Mouse (Mus musculus): Measurements from ENCODE around the gene Lsamp.

Lsamp gene

DNA sequence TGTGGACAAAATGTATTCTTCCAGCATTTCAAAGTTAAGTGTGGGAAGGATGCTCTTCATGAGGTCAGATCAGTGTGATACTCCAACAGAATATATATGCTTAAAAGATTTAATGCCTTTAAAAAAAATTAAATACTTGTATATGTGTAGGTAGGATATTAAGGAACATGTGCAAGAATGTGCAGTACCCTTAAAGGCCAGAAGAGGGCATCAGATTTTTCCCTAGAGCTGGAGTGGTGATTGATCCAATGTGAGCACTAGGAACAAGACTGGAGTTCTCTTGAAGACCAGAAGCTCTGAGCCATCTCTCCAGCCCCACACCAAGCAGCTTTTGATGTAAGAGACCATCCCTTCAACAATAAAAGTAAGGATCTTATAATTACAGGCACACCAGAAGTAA is 1708.3 kb downstream of the Lsamp start:
- no peak for ATAC-seq (ENCODE audit: insufficient number of reproducible peaks, low FRiP score, low TSS enrichment)

DNA sequence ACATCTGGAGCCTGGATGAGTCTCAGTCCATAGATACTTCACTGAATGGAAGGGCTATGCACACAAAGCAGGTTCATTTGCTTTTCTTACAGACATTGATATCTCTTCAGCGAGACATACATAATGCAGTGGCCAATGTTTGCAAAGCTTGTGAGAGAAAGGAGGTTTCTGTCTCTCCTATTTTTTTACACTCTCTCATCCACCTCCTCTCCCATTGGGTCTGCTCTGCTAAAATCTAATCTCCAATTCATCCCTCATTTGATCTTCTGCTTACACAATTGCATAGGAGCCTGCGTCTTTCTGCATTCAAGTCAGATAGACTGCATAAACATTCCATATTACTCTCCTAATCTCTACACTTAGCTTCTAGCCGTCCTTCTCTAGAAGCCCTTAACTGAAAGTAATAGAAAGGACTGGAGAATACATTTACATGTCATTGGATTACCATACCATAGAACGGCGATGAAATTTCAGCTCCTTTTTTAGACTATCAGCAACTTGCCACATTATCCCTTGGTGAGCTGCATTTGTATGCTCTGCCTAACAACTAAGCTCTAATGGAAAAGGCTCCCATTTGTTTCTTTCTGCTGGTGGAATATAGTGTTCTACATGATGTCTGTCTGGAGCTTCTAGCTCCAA is 1717.7 kb downstream of the Lsamp start:
- no peak for ATAC-seq (ENCODE audit: insufficient number of reproducible peaks, low FRiP score, low TSS enrichment)

DNA sequence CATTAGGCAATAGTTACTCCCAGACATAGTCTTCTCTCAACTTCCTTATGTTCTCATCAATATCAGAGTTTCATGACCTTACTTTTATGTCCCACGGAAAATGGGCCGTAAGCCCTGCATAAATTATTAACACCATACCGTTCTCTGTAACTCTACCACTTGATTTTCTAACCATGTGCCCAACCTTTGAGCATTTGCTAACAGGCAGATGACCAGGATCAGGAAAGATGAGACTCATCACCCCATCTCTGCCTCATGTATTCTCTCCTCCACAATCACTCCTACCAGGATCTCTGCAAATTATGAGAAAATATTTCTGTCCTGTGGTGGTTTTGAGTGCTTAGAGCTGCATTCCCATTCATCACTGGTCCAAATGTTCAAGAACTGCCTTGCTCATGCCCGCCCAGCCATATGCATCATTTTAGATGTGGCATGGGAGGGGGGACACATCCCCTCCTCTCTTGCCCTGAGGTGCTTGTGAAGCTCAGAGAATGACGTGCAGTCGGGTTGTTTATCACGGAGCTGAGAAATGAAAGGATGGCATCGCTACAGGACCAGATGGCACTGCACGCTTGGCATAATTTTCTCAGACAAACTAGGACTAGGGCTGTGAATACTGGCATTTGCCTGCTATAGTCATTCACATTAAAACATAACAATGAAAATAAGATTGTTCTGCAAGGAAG is 1744.9 kb downstream of the Lsamp start:
- ATAC-seq (ENCODE audit: insufficient number of reproducible peaks, low FRiP score, low TSS enrichment) = peak; percentile 97

DNA sequence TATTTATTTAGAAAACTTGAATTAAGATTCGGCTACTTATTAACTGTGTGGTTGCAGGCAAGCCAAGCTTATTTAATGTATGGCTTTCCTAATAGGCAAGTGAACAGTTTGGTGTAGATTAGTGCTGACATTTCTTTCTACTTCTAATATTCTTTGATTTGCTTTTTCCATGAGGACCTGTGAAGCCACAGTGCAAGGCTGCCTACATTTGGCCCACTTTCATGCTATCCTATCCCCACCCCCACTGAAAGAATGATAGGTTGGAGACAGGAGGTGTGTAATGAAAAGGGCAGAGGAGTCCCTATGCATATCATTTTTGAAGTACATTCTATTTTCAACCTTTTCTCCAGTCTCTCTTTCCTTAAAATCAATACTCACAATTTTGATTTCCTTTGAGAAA is 1745.8 kb downstream of the Lsamp start:
- no peak for ATAC-seq (ENCODE audit: insufficient number of reproducible peaks, low FRiP score, low TSS enrichment)

DNA sequence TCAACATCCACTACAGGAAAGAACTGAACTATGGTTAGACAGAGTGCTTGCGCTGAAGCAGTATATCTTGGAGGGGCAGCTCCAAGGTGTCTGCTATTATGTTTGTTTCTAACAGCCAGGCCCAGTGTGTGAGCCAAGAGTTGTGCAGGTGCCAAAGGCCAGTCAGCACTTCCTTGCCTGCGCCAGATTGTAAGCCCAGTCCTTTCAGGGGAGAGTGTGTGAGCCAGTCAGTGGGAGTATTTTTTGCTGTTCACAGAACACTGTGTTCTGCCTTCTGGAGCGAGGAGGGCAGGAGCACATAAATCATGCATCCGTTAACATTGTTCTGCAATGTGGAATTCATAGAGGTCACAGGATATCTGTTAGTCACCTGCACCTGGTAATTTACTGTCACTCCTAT is 1760.9 kb downstream of the Lsamp start:
- peak; percentile 99 for ATAC-seq (ENCODE audit: insufficient number of reproducible peaks, low FRiP score, low TSS enrichment)

DNA sequence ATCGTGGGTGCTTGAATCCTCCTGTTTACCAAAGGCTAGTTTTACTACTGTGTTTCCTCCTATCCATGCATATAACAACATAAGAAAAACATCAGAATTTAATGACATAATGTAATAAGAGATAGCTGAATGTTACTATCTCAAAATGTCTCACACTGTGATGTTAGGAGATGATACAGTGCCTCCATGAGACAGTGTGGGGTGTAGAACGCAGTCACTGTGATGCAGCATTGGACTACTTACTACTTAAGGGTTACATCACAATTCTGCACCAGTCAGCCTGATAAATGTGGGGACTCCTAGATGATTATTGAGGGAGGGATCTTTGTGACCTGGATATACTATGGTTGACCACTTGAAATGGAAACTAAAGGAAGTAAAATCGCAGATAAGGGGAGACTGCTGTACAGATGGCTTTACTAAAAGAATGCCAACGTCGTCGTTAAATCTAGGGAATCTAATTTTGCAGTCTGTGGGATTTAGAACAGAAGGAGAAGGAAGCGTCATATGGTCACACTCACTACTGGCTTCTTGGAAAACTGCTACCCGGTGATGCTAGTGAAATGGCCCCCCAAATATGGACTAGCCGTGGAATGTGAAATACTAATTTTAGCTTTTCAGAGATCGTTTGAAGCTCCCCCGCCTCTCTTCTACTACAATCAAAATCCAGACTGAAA is 1762.2 kb downstream of the Lsamp start:
- no peak for ATAC-seq (ENCODE audit: insufficient number of reproducible peaks, low FRiP score, low TSS enrichment)

DNA sequence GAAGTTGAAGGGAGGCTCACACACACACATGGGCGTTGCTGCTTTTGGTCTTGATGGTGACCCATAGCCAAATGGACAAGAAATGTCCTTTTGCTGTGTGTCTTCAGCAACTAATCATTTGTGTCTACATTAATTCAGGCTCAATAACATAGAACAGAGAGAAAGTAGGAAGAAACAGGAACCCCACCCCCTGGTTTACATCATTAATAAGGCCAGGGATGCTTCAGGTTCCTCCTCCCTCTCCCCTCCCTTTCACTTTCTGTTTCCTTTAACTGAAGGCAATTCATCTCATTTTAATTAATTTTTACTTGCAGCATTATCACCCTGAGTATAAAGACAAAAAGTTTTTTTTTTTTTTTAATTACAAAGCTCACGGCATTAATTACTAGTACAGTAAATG is 1763.7 kb downstream of the Lsamp start:
- no peak for ATAC-seq (ENCODE audit: insufficient number of reproducible peaks, low FRiP score, low TSS enrichment)

DNA sequence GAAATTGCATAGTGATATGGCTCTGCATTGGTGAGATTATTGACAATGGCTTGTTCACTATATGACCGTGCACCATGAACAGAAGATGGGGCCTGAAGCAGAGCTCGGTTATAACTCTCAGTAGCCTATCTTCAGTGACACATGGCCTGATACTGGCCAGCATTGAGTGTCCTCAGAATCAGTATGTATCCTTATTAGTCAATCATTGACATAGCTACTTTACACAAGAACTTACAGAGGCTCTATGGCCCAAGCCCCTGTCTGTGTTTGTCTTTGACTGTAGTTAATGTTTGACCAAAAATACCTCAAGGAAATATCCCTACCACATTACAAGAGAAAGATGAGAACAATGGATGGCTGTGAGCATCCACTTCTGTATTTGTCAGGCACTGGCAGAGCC is 1764.6 kb downstream of the Lsamp start:
- no peak for ATAC-seq (ENCODE audit: insufficient number of reproducible peaks, low FRiP score, low TSS enrichment)

DNA sequence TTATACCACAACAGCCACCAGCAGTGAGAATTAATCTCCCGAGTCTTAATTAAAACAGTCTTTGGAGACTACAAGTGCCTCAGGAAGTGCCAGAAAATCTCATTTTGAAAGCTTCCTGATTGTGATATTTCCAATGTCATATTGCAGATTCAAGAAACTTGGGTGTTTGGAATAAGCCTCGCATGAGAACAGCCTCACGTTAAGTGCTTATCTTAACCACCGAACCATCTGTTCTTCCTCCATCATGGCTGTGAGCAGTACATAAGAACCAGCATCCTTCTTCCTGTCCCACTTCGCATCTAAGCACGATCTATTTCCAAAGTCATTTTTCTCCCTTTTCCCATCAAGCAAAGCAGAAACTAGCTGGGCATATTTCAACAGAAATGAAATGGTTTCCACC is 1780.1 kb downstream of the Lsamp start:
- ATAC-seq (ENCODE audit: insufficient number of reproducible peaks, low FRiP score, low TSS enrichment) = no peak

DNA sequence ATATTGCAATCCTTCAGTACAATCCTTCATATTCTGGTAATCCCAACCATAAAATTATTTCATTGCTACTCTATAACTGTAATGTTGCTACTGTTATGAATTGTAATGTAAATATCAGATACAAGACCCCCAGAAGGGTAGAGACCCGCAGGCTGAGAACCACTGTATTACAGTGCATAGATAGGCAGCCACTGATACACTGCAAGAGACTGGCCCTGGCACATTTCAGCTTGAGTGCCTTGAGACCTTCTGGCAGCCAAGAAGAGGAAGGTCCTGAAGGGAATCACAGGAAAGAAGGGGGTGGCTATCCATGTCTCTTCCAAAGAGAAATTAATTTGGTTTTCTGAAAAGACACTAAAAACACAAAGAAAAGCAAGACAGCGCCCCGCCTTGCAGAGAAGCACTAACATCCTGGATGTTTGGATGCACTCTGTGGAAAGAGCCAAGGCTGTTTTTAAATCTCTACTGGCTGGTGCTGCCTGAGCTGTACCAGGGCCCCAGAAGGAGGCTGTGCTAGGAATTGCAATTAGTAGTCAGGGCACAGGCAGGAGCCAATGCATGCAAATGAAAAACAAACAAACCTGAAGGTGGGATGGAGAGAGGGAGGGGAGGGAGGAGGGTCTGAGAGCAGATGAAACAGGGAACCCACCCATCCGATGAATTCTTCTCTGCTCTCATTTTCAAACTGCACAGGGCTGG is 1787.4 kb downstream of the Lsamp start:
- peak; percentile 61 for ATAC-seq (ENCODE audit: insufficient number of reproducible peaks, low FRiP score, low TSS enrichment)

DNA sequence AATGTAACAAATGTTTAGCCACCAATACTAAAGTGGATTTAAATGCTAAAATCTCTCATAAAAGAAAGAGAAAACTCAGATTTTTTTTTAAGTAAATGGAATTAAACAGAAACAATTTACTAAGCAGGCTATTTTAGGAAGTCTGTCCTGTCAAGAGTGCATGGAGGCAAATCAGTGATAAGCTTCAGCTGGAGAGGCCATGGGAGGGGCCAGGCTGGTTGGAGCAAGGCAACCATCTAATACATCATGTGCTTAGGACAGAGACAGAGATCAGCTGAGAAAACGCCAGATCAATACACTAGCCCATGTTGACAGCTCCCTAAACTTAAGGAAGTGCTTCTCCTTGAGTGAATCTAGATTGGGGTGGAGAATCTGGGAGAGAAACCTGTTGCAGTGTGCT is 1793.4 kb downstream of the Lsamp start:
- no peak for ATAC-seq (ENCODE audit: insufficient number of reproducible peaks, low FRiP score, low TSS enrichment)

DNA sequence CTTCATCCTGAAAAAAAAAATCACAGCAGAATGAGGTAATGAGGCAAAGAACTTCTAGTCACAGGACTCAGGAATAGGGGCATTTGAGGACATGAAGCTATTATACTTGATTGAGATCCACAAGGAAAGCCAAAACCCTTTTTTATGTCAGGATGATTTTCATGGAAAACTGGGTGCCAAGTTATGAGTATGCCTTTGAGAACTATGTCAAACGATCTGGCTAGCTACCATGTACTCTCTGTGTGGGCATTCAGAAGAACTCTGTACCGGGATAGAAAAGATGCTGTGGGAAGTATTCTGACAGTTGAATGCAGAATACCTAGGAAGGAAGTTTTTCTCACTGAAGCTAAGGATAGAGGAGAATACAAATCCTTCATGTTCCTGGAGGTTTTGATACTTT is 1801.4 kb downstream of the Lsamp start:
- ATAC-seq (ENCODE audit: insufficient number of reproducible peaks, low FRiP score, low TSS enrichment) = no peak

DNA sequence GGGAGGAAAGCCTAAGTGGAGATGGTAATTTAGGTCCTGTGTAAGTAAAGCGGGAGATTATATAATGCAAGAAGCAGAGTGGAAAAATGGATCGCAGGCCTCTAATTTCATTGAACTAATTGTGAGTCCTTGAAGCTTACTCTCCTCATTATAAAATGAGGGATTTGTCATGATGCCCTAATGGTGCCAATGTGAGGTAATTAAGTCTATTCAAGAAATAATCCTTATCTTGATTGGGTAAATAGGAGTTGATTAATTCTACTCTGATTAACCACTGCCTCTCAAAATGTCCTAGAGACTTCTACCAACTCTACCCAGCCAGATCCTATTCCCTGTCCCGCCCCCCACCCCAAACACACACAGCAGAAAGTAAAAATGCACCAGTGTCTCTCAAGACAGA is 1802.5 kb downstream of the Lsamp start:
- ATAC-seq (ENCODE audit: insufficient number of reproducible peaks, low FRiP score, low TSS enrichment) = no peak

DNA sequence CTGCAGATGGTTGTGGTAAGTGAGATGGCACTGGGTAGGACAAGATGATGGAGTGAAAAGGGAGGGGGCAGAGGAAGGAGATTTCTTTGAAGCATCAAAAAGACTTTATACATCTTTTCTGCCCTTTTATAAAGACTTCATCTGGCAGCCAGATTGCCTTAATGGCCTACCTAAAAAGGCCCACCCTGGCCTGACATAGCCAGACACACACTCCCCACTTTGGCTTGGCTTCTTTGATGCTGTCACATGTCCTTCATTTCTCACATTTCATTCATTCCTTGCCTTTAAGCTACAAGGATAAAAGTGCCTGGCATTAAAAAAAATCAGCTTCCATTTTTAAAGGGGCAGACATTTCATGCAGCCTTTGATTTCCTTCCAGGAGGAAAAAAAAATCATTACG is 1803.0 kb downstream of the Lsamp start:
- no peak for ATAC-seq (ENCODE audit: insufficient number of reproducible peaks, low FRiP score, low TSS enrichment)

DNA sequence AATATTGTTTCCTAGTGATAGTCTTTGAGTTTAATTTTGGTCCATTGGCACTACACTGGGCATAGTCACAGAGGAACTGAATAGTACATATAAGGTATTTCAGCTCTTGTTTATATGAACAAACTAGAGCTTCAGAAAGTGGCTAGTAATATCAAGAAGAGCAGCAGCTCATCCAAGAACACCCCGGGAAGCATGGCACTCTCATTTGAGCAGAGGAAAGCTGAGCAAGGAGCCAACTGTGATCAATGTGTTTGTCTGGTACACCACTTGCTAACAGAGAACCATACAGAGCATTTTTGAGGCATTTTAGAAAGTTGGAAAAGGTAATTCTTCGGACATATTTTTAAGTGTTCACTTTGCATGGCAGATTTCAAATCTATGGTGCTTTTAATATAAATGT is 1805.9 kb downstream of the Lsamp start:
- ATAC-seq (ENCODE audit: insufficient number of reproducible peaks, low FRiP score, low TSS enrichment) = no peak

DNA sequence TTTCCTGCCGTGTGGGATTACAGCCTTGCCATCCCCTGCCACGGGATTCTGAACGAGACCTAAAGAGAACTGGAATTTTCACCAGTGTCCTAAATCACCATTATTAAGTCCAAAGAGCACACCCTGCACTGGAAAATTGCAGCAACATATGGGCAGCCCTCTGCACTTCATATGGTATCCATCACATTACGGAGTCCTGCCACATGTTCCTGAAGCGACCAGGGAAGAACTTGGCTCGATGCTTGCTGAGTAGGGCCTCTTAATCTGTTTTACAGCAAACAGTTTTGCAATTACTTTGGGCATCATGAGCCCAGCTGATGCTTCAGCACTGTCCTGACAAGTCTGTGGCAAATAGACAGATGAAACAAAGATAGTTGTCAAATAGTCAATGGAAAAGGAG is 1836.2 kb downstream of the Lsamp start:
- no peak for ATAC-seq (ENCODE audit: insufficient number of reproducible peaks, low FRiP score, low TSS enrichment)

DNA sequence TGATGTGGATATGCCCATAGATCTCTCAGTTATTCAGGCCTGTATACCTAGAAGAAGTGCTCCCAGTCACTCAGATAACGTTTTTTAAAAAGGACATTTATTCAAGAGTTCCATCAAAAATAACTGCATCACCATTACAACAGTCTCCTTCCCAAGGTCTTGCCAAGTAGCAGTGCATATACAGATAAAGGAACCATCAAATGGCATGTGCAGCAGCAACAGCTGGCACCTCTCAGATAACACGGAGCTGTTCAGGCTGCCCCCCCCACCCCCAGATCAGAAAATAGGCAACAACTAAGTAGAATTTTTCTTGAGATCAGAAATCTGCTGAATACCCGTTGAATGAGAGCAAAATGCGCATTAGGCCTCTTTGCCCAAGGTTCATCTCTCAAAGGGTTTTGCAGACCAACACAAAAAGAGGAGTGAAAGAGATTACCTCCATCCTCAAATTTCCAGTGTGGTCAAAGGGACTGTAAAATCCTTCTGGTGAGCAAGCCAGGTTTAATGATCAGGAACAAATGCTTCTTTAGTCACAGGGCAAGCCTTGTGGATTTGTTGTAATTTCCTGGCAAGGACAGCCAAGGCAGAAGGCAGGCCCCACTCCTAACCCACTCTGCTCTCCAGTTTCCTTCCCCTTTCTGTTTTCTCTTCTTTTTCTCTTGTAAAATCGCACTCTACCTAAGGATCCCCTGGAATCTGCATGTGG is 1842.9 kb downstream of the Lsamp start:
- ATAC-seq (ENCODE audit: insufficient number of reproducible peaks, low FRiP score, low TSS enrichment) = peak; percentile 40; the same call in 1 of the 2 replicates

DNA sequence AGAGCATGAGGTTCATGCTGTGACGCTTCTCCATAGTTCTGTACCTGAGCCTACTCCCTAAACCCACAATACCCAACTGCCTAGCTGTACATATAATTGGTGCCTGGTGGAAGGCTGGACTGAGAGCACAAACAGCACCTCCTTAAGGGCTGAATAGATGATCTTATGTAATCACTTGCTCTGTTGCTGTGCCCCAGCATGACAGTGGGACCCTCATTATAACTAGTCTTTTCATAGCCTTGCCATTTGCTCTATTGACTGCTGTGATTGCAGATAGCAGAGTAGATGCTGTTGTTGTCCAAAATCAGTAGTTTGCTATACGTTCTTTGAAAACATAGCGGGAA is 1843.4 kb downstream of the Lsamp start:
- no peak for ATAC-seq (ENCODE audit: insufficient number of reproducible peaks, low FRiP score, low TSS enrichment)

DNA sequence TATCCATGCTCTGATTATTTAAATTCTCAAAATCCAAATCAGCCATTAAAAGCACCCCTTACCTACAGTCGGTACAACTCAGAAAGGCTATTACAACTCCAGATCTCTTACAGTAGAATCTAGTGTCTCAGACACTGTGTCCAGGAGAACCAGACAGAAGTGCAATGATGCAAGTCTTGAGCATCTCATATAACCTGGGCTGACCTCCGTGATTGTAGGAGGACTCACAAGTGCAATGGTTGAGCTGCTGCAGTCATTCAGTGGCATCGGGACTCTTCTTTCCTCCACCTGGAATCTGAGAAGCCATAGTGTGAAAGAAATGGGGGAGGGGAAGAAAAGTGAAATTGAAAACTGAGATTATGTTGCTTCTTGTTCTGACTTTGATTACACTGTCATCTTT is 1850.5 kb downstream of the Lsamp start:
- no peak for ATAC-seq (ENCODE audit: insufficient number of reproducible peaks, low FRiP score, low TSS enrichment)

DNA sequence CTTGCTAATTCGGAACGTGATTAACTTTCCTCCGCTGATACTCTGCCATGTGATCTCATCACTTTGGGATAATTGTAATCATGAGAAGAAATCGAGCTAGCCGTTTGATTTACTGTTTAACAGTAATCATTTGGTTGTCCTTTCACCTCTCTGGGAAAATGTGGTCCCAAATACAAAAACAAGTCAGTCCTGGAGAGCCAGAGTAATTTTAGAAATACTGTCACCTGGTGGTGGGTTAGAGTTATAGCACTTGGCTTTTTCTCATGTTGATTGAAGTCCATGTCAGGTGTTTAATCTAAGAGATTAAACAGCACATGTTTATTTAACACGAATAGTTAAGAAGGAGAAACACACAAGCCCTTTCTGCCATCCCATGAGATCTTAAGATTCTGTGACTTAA is 1851.6 kb downstream of the Lsamp start:
- no peak for ATAC-seq (ENCODE audit: insufficient number of reproducible peaks, low FRiP score, low TSS enrichment)
